Mouse (Mus musculus): Measurements from ENCODE around the gene Tspear.
A peak's percentile ranks its signal among the peaks of the same experiment; 100 is the strongest.
"Not testable (repeated sequence)": the region's sequence is repeated elsewhere in the genome, so short reads cannot be mapped to it uniquely, and the experiment has no call there.

Gene Tspear

DNA sequence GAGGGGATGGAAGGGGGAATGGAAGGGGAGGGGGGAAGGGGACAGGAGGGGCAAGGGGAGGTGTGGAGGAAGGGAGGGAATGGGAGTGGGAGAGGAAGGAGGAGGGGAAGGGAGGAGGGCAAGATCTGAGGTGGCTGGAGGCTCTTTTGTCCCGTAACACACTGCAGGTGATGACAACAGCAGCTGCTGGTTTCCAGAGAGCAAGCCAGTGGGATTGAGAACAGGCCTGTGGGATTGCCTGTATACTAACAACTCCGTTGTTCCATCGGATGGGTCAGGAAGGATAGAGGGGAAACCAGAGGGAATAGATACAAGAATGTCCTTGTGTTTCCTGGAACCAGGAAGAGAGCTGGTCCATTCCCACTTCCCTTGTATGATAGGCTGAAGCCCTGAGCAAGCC lies 111.3 kb downstream of the Tspear start:
- no peak for DNase-seq

GRCm38 (mm10) chr10:77798164-77798920 lies 112.0 kb downstream of the Tspear start:
- DNase-seq: not testable (repeated sequence)

DNA sequence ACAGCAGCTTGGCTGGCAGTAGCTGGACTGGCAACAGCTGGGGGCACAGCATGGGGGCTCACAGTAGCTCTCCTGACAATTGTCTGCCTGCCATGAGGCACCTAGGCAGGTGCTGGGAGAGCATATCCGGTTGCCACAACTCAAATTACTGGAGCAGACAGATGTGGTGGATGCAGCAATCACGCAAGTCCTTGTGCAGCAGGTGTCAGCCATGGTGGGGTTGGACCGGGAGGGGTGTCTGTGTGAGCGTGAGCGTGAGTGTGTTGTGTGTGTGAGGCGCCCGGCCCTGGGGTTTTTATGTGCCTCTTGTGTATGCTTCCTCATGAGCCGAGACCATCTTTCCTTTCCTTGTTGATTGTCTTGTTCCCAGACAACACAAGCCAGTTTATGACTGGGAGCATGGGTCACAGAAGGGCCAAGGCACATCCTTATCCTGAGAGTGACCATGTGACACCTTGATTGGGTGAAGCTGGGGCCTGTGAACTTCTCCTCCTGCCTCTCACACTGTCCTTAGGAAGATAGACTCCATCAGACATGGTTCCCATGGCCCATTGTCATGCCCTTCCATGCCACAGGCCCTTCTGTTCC lies 112.6 kb downstream of the Tspear start, which contains the start of gene Gm19668:
Gm19668 (minus strand) TSS at position 213 of the 588 bp plus-strand sequence.
- no peak for DNase-seq

DNA sequence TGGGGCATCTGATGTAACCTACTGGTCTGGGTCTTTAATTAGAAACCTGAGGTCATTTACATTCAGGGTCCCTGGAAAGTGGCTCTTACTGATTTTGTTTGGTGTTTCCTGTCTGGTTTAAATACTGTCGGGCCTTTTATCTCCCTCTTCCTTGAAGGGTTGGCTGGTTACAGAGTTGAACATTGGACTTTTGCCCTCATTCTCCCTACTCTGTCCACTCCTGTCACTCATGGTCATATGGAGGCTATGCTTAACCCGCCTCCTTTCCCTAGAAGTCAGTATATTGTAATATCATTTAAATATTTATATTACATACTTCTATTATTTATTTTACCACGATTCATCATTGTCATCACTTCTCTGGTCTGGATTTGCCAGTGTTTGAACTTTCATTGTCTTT lies 117.7 kb downstream of the Tspear start:
- DNase-seq: no peak

GRCm38 (mm10) chr10:77811743-77812142 lies 125.4 kb downstream of the Tspear start, which contains the start of gene Gm9507:
Gene Gm9507, minus strand, starts transcription at chr10:77811843.
- no peak for DNase-seq

- DNase-seq: no peak
These were observed 128.0 kb downstream of the Tspear start, which contains the start of gene Gm2696 for GRCm38 (mm10) chr10:77814382-77814781. Gene Gm2696, plus strand, starts transcription at chr10:77814682.

DNA sequence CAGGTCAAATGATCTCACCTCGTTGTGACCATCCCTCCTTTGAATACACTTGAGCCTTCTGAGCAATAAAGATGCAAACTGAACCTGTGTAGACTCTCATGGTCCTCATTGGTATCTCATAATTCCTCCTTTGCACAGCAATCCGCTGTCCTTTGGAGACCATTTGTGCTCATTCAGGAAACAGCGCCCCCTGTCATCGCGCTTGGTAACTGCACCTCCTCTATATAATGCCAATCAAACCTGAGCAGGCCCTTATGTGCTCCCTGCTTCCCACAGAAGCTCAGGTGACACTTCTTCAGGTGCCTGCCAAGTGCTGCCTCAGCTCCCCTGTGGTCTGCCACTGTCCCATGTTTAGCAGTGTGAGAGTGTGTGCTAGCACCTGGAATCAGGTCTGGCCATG lies 129.1 kb downstream of the Tspear start:
- peak; percentile 46 for DNase-seq

DNA sequence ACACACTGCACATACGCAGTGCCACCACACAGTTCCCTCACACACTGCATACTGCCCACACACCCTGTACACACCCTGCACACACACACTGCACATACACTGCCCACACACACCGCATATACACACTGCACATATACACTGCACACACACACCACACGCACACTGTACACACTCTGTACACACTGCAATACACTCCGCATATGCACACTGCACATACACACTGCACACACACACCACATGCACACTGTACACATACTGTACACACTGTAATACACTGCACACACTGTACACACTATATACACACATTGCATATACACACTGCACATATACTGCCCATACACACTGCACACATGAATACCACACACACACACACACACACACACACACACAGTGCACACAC lies 132.2 kb downstream of the Tspear start:
- no peak for DNase-seq

- DNase-seq: no peak
These were observed 132.8 kb downstream of the Tspear start for GRCm38 (mm10) chr10:77819203-77819602.

GRCm38 (mm10) chr10:77826951-77827350 lies 140.6 kb downstream of the Tspear start, which contains the start of gene Krtap10-4:
Gene Krtap10-4, minus strand, starts transcription at chr10:77827095.
- no peak for DNase-seq

- DNase-seq: no peak
These were observed 149.3 kb downstream of the Tspear start, which contains the start of gene Krtap10-10 for GRCm38 (mm10) chr10:77835647-77836046. Gene Krtap10-10, plus strand, starts transcription at chr10:77835947.

- DNase-seq: no peak
These were observed 152.6 kb downstream of the Tspear start for GRCm38 (mm10) chr10:77839006-77839405.

DNA sequence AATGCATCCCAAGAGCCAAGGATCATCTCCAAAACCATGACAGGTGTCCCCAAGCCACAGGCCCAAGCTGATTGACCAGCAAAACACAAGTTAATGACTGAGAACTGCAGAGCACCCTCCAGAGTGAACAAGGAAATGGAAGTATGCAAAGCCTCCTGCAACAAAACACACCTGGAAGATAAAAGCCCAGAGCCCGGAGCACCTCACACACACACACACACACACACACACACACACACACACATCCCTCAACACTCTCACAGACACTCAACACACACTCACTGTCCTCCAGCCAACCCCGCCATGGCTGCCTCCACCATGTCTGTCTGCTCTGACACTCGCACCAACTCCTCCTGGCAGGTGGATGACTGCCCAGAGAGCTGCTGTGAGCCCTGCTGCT lies 160.1 kb downstream of the Tspear start, which contains the start of gene Gm36176:
Gm36176 (plus strand) TSS at position 301 of the 400 bp plus-strand sequence.
- no peak for DNase-seq

GRCm38 (mm10) chr10:77846961-77847360 lies 160.6 kb downstream of the Tspear start:
- DNase-seq: no peak

DNA sequence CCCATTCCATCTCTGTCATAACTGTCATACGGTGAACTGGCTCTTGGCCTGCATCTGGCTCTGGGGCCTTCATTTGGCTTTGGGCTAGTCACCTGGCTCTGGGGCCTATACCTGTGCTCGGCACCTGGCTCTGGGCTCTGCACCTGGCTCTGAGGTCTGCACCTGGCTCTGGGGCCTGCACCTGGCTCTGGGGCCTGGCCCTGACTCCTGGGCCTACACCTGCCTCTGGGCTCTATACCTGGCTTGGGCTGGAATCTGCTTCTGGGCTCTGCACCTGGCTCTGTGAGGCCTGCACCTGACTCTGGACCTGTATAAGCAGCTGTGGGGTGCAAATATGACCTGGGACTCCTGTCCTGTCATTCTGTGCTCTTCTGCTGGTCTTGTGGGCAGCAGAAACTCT lies 161.2 kb downstream of the Tspear start:
- no peak for DNase-seq

DNA sequence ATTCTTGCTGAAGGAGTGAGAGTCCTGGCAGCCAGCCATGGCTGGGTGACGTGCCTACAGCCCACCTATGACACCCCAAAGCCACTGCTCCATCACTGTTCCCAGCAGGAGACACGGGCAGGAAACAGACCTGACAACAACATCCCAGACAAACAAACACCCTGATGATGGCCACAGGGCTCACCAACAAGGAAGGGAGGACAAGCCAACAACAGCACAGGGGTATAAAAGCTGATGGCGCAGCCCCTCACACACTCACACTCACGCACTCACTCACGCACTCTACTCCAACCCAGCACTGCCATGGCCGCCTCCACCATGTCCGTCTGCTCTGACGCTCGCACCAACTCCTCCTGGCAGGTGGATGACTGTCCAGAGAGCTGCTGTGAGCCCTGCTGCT lies 166.2 kb downstream of the Tspear start, which contains the start of gene Gm10318:
Gm10318 (plus strand) TSS at position 301 of the 400 bp plus-strand sequence.
- DNase-seq: no peak

- no peak for DNase-seq
These were observed 175.3 kb downstream of the Tspear start, which contains the start of gene Gm3285 for GRCm38 (mm10) chr10:77861675-77862074. Gene Gm3285, plus strand, starts transcription at chr10:77861975.

DNA sequence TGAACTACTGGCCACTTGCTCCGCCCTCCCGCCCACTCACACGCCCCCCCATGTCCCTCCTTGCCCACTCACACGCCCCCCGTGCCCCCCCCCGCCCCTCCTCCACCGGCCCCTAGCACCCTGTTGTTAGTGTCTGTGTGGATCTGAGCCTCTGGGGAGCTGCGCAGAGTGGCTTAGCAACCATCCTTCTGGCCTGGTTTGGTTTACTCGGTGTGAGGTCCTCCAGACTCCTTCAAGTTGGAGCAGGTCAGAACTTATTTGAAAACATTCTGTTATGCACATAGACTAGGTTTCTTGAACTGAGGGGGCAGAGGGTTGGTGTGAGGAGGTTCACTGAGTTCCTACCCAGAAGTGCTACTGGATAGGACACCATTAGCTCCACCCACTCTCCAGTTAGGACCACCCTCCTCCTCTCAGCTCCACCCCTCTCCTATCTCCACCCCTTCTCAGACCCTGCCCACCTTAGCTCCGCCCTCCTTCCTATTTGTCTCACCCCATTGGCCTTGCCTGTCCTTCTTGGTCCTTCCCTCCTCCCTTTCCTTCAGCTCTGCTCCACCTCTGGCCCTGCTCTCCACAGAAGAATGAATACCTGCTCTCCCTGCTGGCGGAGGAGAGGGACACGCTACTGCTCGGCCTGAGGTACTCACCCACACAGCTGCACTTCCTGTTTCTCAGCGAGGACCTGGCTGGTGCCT lies 177.8 kb downstream of the Tspear start:
- DNase-seq: peak; percentile 54

DNA sequence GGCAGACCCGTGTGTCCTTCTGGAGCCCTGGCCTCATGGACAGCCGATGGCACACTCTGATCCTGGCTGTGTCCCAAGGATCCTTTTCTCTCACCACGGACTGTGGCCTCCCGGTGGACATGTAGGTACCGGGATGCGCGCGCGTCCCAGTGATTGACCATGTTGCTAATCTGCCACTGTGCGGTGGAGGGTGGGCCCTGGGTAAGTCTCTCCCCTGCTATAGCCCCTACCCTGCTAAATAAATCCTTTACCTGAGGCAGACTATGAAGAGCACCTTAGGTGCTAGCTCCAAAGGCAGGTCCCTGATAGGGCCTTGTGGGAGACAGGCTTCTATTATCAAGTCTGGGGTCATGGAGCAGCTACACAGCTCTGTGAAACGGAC lies 178.4 kb downstream of the Tspear start:
- DNase-seq: no peak

DNA sequence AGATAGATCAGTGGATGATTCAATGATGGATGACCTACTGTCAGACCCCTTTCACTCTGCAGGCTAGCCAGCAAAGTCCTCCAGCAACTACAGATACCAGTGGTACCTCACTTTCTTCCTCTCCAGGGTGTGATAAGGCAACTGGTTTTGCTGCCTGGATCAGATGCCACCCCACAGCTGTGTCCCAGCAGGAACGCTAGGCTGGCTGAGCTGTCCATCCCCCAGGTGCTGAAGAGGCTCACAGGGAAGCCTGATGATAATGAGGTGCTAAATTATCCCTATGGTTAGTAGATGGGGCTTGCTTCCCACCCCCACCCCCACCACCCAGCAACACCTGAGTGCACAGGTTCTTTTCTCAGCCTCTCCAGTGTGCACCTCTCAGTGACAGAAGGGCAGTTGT lies 181.2 kb downstream of the Tspear start:
- DNase-seq: no peak

DNA sequence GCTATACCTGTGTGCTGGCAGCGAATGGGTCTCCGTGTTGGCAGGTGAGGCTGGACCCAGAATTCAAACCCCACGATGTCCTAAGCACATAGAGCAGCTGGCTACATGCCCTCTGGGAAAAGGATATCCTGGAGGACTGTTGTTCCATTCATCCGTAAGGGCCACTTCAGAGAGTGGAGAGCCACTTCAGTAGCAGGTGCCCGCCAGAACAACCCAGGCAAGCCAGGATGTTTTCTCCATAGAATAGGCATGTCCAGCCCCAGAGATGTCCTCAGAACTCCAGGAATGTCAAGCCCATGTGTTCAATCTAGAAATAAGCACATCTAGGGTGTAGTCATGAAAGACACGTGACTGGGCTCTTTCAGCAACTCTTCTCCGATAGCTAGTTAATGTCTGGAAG lies 183.3 kb downstream of the Tspear start:
- no peak for DNase-seq

DNA sequence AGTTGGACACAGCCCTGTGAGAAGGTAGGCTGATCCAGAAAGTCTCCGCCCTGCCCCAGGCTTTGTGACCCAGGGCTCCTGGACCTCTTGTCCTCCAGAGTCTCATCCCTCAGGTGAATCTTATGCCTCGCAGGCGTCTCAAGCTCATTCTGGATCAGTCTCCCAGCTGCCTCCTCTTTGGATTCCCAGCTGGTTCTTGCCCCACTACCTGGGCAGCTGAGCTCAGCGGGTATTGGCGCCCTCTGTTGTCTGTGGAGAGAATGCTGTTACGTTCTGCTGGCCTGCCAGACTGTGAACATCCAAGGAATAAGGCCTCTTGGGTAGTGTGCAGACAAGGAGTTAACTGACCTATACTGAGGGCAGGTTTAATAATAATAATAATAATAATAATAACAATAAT lies 192.6 kb downstream of the Tspear start:
- peak; percentile 28 for DNase-seq

DNA sequence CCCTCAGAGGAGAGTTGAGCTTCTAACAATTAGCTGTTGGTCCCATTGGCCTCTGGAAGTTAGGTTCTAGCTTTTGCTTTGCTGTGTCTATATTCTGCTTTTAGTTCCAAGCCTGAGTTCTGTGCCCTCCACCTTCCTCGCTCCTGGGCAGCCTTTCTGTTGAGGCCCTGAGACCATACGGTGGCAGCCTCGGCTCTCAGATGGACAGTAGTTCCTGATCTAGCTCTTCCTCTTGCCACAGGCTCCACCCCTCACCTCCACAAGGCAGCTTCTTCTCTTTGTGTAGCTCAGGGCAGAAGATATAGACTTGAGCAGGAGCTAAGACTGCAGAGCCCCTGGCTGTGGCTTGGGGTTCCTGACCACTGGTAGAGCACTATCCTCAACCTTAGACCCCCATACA lies 193.9 kb downstream of the Tspear start:
- no peak for DNase-seq
